Mouse (Mus musculus): ENCODE measurements around the gene Krtap12-1.
"Not testable (repeated sequence)": the region's sequence is repeated elsewhere in the genome, so short reads cannot be mapped to it uniquely, and the experiment has no call there.

Krtap12-1 gene

DNA sequence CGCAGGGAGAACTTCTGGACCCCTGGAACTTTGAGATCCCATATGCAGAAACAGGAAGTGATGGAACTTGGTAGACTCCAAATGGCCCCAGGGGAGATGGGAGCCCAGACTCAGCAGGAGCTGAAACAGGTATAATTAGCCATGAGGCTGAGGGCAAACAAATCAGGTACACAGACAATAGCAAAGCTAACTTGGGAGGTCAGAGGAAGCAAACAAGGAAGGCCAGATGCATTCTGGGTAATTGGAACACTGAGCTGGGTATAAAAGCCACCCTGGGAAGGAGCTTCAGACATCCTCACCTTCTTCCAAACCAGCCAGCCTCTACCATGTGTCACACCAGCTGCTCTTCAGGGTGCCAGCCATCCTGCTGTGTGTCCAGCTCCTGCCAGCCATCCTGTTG, at the start of gene Krtap12-1:
Gene Krtap12-1 (plus strand): TSS at position 301 of the 400 bp plus-strand sequence.
- DNase-seq = not testable (repeated sequence)

DNA sequence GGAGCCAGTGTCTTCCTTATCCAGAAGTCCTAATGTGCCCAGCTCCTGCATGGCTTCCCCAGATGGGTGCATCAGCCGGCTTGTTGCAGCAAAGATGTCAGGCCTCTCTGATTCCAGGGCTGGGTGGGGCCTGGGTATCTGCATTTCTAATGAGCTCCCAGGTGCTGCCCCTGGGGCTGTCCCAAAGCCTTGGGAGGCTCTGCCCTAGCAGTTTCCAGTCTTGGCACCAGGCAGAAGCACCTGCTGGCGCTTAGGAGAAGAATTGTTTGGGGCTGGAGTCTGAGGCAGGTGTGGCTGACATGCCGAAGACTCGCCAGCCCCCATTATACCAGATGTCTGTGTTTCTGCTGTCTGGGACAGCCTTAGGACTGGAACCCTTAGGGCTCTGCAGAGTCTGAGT, 49.7 kb upstream of the Krtap12-1 start:
- DNase-seq = no peak

DNA sequence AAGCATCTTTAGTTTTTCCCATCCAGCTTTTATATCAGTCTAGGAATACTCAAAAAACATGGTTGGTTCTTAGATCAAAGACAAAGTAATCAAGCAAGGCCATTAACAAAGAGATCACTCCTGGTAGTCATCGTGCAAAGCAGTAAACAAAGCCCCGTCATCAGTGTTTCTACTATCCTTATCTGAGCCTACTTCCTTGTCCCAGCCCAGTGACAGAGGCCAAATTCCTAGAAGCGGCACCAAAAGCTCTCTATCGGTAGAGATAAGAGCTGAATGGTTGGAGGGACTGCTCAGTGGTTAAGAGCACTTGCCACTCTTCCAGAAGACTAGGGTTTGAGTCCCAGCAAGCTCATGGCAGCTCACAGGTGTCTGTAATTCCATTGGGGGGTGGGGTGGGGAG, 48.9 kb upstream of the Krtap12-1 start:
- no peak for DNase-seq

DNA sequence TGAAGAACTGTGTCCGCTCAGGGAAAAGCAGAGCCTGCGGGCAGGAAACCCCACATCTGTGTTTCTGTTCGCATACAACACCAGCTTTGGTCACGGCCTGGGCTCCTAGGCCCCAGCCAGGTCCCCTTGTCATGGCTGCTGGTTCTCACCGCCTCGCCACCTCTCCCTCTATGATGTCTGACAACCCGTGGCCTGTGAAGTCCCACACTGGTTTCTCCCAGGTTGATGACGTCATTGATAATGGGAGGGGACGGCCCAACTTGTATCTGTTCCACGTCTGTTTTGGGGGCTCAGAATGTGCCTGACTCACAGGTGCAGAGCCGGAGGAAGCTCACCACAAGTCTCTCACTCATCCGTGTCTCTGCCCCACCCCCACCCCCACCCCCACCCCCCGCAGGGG, 46.6 kb upstream of the Krtap12-1 start:
- no peak for DNase-seq

DNA sequence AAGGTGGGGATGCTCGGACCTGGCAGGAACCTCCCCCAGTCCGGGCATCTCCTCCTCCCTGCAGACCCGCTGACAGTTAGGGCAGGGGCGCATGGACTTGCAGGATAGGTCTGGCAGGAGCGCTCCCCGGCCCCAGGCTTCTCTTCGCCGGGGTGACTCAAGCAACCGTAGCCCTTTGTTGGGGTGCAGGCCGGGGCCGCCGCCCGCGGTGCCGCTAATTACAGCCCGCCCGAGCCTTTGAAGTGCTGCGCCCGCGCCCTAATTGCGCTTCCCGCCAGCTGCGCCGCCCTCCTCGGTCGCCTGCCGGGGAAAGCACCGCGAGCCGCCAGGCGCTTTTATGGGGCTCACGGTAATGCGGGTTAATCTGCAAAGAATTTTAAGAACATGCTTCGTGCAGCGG, 42.8 kb upstream of the Krtap12-1 start:
- no peak for DNase-seq

DNA sequence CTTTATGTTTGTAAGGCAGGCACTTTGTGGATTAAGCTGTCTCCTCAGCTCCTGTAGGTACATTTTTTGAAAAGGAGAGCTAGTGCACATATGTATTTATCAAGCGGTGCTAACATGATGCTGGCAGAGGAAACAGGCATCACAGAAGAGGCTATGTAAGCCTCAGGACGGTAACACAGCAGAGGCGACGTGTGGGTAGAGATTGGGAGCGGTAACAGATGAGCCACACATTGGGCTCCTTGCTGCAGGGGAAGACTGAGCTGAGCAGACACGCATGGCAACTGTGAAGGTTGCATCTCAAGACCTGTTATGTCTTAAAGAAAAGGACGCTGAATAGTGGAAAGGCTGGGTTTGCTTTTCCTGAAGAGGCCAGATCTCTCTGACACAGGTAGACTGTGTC, 37.4 kb upstream of the Krtap12-1 start:
- DNase-seq = no peak

DNA sequence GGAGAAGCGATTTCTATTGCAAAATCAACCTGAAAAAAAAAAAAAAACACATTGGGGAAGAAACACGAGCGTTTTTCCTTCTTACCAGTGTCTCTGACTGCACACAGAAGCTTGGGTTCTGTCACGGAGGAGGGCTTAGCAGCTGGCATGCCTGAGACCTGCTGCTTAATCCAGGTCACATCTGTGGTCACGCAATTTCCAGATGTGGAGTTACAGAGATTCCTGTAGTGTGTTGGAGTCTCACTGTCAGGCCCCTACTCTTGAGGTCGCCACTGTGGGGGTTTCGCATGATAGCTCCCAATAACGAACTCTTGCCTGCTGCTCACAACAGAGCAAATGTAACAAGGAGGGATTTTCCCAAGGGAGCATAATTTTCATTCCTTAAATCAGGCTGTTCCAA, 36.2 kb upstream of the Krtap12-1 start:
- no peak for DNase-seq

DNA sequence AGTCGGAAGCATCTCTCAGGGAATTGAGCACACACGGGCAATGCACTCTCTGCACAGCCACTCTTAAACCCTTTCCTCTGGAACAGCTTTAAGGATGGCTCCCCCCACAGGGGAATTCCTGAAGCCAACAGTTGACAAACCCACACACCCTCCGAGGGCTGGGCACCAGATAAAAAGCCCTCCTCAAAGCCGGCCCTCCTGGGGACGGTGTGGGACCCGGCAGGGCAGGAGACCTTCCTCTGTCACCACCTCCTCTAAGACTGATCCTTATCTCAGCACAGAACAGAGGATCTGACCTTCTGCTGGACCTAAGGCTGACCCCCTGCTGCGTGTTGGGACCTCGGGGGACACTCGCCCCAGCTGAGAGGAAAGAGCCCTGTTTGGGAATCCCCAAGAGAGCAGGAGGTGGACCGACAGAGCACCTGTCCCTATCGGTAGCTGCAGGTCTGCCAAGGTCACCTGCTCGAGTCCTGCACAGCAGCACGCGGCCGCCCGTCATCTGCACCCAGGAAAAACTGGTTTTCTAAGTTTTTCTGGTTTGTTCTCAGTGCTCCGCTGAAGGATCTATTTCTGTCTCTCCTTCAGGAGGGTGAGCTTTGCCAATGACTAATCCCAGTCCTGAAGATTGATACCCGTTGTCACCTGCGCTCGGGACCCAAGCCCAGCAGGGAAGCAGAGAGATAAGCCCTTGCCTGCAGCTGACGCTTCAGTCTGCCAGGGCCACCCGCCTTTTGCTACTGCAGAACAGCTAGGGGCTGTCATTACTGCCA, 34.3 kb upstream of the Krtap12-1 start, which contains the start of gene Tspear:
Gene Tspear (plus strand): TSS at position 675 of the 770 bp plus-strand sequence.
- DNase-seq = no peak

DNA sequence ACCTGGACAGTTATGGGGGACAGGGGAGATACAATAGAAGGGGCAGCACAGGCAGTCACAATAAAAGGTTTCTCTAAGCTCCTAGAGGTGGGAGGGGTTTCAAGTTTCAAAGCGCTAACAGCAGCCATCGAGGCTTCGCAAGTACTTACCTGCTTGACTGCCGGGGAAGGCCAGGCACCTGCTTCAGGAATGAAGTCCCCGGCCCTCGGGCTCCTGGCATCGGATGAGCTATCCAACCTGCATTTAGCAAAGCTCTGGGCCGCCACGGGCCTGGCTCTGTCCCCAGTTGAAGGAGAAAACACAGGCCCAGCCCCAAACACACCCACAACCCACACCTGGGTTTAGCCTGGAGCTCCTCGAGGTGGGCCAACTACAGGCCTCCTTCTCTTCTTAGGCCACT, 33.4 kb upstream of the Krtap12-1 start:
- DNase-seq = no peak

DNA sequence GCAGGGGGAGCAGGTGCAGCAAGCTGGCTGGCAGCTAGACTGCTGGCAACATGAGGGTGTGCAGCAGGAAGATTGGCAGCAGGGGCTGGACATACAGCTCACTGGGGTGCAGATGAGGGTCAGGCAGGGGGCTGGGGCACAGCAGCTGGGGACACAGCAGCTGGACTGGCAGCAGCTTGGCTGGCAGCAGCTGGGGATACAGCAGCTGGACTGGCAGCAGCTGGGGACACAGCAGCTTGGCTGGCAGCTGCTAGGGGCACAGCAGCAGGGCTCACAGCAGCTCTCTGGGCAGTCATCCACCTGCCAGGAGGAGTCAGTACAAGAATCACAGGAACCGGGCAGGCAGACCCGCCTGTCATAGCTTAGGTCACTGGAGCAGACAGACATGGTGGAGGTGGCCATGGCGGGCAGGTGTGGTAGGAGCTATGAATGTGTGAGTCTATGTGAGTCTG, 30.0 kb upstream of the Krtap12-1 start, which contains the start of gene Gm19402:
Gene Gm19402 (minus strand): TSS at position 402 of the 452 bp plus-strand sequence.
- not testable (repeated sequence) for DNase-seq

DNA sequence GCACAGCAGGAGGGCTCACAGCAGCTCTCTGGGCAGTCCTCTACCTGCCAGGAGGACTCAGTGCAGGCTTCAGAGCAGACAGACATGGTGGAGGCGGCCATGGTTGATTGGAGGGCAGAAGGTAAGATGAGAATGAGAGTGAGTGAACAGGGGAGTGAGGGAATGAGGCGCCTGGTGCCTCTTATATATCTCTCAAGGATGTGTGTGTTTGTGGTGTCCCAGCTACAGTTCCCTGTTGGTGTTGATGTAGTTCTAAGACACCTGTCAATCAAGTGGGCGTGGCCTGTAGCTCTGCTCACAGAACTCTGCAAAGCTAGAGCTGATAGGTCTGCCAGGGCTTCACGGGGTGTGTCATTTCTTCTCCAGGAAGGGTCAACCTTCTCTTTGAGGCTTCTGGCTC, 23.3 kb upstream of the Krtap12-1 start, which contains the start of gene Gm9508:
Gene Gm9508 (minus strand): TSS at position 101 of the 400 bp plus-strand sequence.
- DNase-seq = no peak

DNA sequence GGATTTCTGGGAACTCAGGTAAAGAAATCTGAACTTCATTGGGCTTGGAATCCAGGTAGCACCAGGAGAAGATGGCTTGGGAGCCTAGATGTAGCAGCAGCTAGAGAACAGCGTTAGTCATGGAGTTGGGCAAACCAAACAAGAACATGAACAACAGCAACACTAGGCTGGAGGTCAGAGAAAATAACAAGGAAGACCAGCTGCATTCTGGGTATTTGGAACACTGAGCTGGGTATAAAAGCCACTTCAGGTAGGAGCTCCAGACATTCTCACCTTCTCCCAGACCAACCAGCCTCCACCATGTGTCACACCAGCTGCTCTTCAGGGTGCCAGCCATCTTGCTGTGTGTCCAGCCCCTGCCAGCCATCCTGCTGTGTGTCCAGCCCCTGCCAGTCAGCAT, 14.1 kb upstream of the Krtap12-1 start, which contains the start of gene Gm10272:
Gene Gm10272 (plus strand): TSS at position 301 of the 400 bp plus-strand sequence.
- DNase-seq = no peak

DNA sequence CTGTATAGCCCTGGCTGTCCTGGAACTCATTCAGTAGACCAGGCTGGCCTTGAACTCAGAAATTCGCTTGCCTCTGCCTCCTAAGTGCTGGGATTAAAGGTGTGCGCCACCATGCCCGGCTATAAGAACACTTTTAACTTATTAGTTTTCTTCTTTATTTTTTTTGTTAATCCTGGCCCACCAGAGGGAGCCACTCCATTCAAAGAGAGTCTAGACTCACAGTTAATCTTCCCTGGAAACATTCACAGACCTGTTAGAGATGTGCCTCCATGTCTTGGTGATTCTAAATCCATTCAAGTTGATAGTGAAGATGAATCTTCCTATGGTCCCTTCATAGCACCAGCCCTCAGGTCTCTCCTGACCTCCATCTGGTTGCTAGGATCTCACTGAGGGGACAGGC, 10.6 kb upstream of the Krtap12-1 start:
- DNase-seq = no peak

DNA sequence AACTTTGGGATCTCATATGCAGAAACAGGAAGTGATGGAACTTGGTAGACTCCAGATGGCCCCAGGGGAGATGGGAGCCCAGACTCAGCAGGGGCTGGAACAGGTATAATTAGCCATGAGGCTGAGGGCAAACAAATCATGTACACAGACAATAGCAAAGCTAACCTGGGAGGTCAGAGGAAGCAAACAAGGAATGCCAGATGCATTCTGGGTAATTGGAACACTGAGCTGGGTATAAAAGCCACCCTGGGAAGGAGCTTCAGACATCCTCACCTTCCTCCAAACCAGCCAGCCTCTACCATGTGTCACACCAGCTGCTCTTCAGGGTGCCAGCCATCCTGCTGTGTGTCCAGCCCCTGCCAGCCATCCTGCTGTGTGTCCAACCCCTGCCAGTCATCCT, 9.2 kb upstream of the Krtap12-1 start, which contains the start of gene Gm10024:
Gene Gm10024 (plus strand): TSS at position 301 of the 400 bp plus-strand sequence.
- DNase-seq = not testable (repeated sequence)

DNA sequence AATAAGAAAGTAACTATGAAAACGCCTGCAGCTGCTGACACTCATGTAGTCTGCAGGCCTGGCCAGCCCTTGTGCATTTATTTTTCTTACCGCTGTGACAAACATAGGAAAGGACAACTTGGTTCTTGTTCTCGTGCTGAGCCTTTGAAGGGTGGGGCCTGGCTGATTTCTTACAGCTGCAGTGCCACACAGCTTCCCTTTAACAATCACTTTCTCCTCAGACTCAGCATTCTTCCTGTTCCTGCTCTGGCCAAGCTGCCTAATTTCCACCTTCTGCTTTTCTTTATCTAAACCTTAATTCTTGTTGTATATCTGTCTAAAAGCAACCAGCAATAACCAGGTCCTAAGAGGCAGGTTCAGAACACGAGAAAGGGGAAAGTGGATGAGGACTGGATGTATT, 6.7 kb upstream of the Krtap12-1 start:
- no peak for DNase-seq

DNA sequence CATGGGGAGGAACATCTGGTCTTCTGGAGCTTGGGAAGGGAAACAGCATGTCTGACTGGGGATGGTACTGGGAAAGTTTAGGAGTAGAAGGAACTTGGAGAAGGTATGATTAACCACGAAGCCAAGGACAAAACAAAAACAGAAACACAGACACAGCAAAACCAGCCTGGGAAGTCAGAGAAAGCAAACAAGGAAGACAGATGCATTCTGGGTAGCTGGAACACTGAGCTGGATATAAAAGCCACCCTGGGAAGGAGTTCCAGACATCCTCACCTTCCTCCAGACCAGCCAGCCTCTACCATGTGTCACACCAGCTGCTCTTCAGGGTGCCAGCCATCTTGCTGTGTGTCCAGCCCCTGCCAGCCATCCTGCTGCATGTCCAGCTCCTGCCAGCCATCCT, 4.9 kb upstream of the Krtap12-1 start, which contains the start of gene Gm10142:
Gene Gm10142 (plus strand): TSS at position 301 of the 400 bp plus-strand sequence.
- DNase-seq = no peak

DNA sequence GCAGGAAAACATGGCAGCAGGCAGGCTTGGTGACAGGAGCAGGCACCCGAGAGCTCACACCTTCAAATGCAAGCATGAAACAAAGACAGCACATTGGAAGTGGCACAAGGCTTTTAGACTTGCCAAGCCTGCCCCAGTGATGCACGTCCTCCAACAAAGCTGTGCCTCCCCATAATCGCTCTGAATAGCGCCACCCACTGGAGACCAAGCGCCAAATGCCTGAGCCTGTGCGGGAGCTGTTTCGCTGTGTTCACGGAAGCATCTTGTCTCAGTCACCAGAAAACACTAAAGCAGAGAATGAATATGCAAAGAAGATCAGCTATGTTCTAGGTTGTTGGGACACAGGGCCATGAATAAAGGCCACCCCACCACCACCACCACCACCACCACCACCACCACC, 4.5 kb downstream of the Krtap12-1 start:
- no peak for DNase-seq

DNA sequence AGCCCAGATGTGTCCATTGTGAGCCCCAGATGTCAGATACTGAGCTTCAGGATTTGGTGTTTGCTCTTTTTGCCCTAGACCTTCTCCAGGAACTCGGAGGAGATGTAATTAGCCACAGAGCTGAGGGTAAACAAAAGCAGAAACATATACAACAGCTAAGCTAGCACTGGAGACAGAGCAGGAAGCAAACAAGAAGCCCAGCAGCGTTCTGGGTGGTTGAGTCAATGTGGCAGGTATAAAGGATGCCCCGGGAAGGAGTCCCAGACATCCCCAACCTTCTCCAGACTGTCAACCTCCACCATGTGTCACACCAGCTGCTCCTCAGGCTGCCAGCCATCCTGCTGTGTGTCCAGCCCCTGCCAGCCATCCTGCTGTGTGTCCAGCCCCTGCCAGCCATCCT, 5.8 kb downstream of the Krtap12-1 start, which contains the start of gene Gm10100:
Gene Gm10100 (plus strand): TSS at position 301 of the 400 bp plus-strand sequence.
- DNase-seq = no peak

DNA sequence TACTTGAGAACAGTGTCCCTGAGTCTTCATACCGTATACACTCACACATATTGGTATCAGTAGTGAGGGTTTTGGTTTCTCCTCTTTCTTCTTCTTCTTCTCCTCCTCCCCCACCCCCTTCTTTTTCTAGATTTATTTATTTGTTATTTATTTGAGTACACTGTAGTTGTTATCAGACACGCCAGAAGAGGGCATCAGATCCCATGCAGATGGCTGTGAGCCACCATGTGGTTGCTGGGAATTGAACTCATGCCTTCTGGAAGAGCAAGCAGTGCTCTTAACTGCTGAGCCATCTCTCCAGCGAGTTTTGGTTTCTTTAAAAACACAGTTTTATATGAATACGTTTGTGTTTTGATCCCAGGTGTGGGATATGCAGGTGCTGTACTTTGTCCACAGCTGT, 7.9 kb downstream of the Krtap12-1 start:
- DNase-seq = peak; percentile 8

DNA sequence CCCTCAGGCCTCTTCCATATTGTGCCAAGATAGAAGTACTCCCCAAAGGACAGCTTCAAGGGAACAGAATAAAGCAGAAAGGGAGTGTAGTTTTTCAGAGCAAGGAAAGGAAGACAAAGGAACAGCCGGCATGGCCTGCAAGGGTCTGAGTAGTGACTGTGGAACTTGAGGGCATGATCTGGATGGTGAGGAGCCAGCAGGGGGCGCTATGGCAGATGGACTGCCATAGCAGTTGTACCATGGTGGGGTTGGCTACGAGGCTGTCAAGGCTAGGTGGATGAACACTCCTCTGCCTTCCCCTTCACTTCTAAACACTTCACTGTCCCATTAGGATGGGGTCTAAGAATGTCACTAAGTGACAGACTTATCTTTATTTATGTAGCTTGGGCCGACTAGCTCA, 8.8 kb downstream of the Krtap12-1 start:
- peak; percentile 6 for DNase-seq

DNA sequence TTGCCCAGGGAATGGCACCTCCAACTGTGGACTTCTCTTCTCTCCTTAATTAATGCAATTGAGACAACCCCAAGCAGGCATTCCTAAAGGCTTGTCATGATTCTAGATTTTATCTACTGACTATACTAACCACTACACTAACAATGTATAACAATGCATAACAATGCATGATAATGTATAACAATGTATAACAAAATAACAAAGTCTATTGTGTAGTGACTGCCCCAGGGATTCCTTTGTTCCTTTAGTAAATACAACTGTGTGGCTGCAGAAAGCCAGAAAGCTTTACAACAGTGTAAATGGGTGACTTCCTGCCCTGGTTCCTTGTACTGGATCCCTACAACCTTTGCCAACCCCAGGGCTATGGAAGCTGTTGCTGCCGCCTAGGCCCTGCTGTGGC, 15.5 kb downstream of the Krtap12-1 start:
- DNase-seq = no peak

DNA sequence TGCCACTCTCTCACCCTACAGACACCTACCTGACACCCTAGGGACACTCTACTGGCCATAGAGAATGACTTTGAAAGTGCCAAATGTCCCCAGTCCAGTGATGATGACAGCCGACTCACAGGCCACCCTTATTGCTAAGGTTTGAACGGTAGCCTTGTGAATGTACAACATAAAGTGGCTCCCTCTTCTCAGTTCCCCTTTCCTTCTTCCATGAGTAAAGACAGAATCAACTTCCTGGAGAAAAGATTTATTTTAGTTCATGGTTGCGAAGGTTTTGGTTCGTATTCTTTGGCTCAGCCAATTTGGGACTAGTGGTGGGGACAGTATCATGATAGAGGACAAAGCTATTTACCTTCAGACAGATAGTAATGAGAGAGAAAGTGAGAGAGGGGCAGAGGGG, 18.5 kb downstream of the Krtap12-1 start:
- no peak for DNase-seq

DNA sequence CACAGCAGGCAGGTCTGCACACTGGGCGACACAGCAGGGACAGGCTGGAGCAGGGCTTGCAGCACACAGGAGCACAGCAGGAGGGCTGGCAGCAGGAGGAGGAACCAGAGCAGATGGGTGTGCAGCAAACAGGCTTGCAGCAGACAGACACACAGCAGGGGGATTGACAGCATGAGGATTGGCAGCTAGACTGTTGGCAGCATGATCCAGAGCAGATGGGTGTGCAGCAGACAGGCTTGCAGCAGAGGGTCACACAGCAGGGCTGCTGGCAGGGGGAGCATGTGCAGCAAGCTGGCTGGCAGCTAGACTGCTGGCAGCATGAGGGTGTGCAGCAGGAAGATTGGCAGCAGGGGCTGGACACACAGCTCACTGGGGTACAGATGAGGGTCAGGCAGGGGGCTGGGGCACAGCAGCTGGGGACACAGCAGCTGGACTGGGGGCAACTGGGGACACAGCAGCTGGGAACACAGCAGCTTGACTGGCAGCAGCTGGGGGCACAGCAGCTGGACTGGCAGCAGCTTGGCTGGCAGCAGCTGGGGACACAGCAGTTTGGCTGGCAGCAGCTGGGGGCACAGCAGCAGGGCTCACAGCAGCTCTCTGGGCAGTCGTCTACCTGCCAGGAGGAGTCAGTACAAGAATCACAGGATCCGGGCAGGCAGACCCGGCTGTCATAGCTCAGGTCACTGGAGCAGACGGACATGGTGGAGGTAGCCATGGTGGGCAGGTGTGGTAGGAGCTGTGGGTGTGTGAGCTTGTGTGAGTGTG, 21.7 kb downstream of the Krtap12-1 start, which contains the start of gene Gm18596:
Gene Gm18596 (minus strand): TSS at position 715 of the 765 bp plus-strand sequence.
- not testable (repeated sequence) for DNase-seq
